Mouse (Mus musculus): ENCODE results near the gene Gm20219. TPM values are rescaled to one million over a fixed set of nuclear protein-coding genes. Genes with fewer than 3 reads are reported as not detected.
A peak's percentile ranks its signal among the peaks of the same experiment; 100 is the strongest.

The Gm20219 gene
- total and polyA plus RNA-seq, 3 experiments: 0.62 to 3.1 TPM; not detected in 1

GRCm38 (mm10) chr17:56547116-56547845 is 6.9 kb downstream of the Gm20219 start:
- Histone ChIP-seq H3K9ac (ENCODE audit: control insufficient read depth, low read depth, low read length, poor library complexity, severe bottlenecking) (no peak overlapping the region), H3K4me1 (ENCODE audit: control insufficient read depth in 1 of 2, insufficient read depth in 2 of 2, low read length in 2 of 2) (0 out of 4 replicates have a peak, but pooled peaks cover 0 to 4% of the 10 kb centered on the region in 2 experiments), H3K36me3 (ENCODE audit: control insufficient read depth in 1 of 2, insufficient read depth in 2 of 2, low read length in 2 of 2) (no peaks in the 10 kb centered on the region), H3K79me2 (ENCODE audit: control insufficient read depth, insufficient read depth, low read length, poor library complexity) (no peaks in the 10 kb centered on the region), H3K9me3 (replicated peaks; ENCODE audit: insufficient read depth, low read length) (no peaks in the 10 kb centered on the region), H3K4me3 (ENCODE audit: control insufficient read depth in 1 of 2, insufficient read depth in 1 of 2, low read depth in 2 of 2, low read length in 2 of 2) (no peak overlapping the region), H3K27me3 (ENCODE audit: control insufficient read depth in 1 of 2, insufficient read depth in 2 of 2, low read length in 2 of 2) (no peaks in the 10 kb centered on the region), H3K27ac (ENCODE audit: control insufficient read depth, low read depth, low read length) (no peak overlapping the region)
- DNase-seq (ENCODE audit: low read depth, low spot score): no peak
- TF ChIP-seq NRF1 (IDR thresholded peaks at IDR 0.05; ENCODE audit: insufficient read depth, low read depth, low read length, poor library complexity, severe bottlenecking) (no peak), MYB (IDR thresholded peaks at IDR 0.05; ENCODE audit: low read depth, low read length) (no peak), MAX (IDR thresholded peaks at IDR 0.05; ENCODE audit: low read length) (no peak), BHLHE40 (IDR thresholded peaks at IDR 0.05; ENCODE audit: borderline replicate concordance, low read depth, low read length) (no peak)

- Histone ChIP-seq H3K36me3 (ENCODE audit: control insufficient read depth in 1 of 2, insufficient read depth in 2 of 2, low read length in 2 of 2) (no peaks in the 10 kb centered on the region), H3K79me2 (ENCODE audit: control insufficient read depth, insufficient read depth, low read length, poor library complexity) (no peaks in the 10 kb centered on the region), H3K9ac (ENCODE audit: control insufficient read depth, low read depth, low read length, poor library complexity, severe bottlenecking) (no peak overlapping the region), H3K27ac (ENCODE audit: control insufficient read depth, low read depth, low read length) (no peak overlapping the region), H3K9me3 (replicated peaks; ENCODE audit: insufficient read depth, low read length) (no peaks in the 10 kb centered on the region), H3K27me3 (ENCODE audit: control insufficient read depth in 1 of 2, insufficient read depth in 2 of 2, low read length in 2 of 2) (no peaks in the 10 kb centered on the region), H3K4me3 (ENCODE audit: control insufficient read depth in 1 of 2, insufficient read depth in 1 of 2, low read depth in 2 of 2, low read length in 2 of 2) (no peak overlapping the region), H3K4me1 (ENCODE audit: control insufficient read depth in 1 of 2, insufficient read depth in 2 of 2, low read length in 2 of 2) (0 out of 4 replicates have a peak, but pooled peaks cover 0 to 4% of the 10 kb centered on the region in 2 experiments)
- DNase-seq (ENCODE audit: low read depth, low spot score): peak; percentile 29
- no peak for TF ChIP-seq MXI1 (IDR thresholded peaks at IDR 0.05; ENCODE audit: low read depth, low read length)
- peak in 1 of 2 experiments; percentile 42; a peak in 1 of 4 replicates for TF ChIP-seq POLR2A (IDR thresholded peaks at IDR 0.05; ENCODE audit: control insufficient read depth in 1 of 2, insufficient read depth in 1 of 2, low read depth in 1 of 2, low read length in 2 of 2, poor library complexity in 1 of 2)
Observed at GRCm38 (mm10) chr17:56546576-56546975, 7.6 kb downstream of the Gm20219 start.

- peaks cover 0 to 5% of the 10 kb centered on the region in 2 experiments; a peak in 1 of 4 replicates for H3K4me1 ChIP-seq (ENCODE audit: control insufficient read depth in 1 of 2, insufficient read depth in 2 of 2, low read length in 2 of 2)
- H3K36me3 ChIP-seq (ENCODE audit: control insufficient read depth in 1 of 2, insufficient read depth in 2 of 2, low read length in 2 of 2): no peaks in the 10 kb centered on the region
- no peaks in the 10 kb centered on the region for H3K27me3 ChIP-seq (ENCODE audit: control insufficient read depth in 1 of 2, insufficient read depth in 2 of 2, low read length in 2 of 2)
- no peak overlapping the region for H3K9ac ChIP-seq (ENCODE audit: control insufficient read depth, low read depth, low read length, poor library complexity, severe bottlenecking)
- DNase-seq (ENCODE audit: low read depth, low spot score): peak; percentile 77
- no peak overlapping the region for H3K4me3 ChIP-seq (ENCODE audit: control insufficient read depth in 1 of 2, insufficient read depth in 1 of 2, low read depth in 2 of 2, low read length in 2 of 2)
- no peak overlapping the region for H3K27ac ChIP-seq (ENCODE audit: control insufficient read depth, low read depth, low read length)
- H3K9me3 ChIP-seq (replicated peaks; ENCODE audit: insufficient read depth, low read length): no peaks in the 10 kb centered on the region
- no peaks in the 10 kb centered on the region for H3K79me2 ChIP-seq (ENCODE audit: control insufficient read depth, insufficient read depth, low read length, poor library complexity)
- TF ChIP-seq E2F4 (IDR thresholded peaks at IDR 0.05; ENCODE audit: borderline replicate concordance, low read depth, low read length) (no peak), CTCF (IDR thresholded peaks at IDR 0.05 in 2 of 3, conservative IDR thresholded peaks at IDR 0.05 in 1 of 3; ENCODE audit: control insufficient read depth in 1 of 3, insufficient read depth in 1 of 3, low read depth in 2 of 3, low read length in 3 of 3, poor library complexity in 1 of 3, severe bottlenecking in 1 of 3) (no peak), HCFC1 (IDR thresholded peaks at IDR 0.05; ENCODE audit: low read depth, low read length) (peak; percentile 91), GATA1 (IDR thresholded peaks at IDR 0.05; ENCODE audit: low read depth, low read length) (peak; percentile 68), NELFE (IDR thresholded peaks at IDR 0.05; ENCODE audit: low read depth, low read length) (no peak), MYB (IDR thresholded peaks at IDR 0.05; ENCODE audit: low read depth, low read length) (no peak), TBP (IDR thresholded peaks at IDR 0.05; ENCODE audit: low read depth, low read length) (no peak), USF2 (IDR thresholded peaks at IDR 0.05; ENCODE audit: borderline replicate concordance in 1 of 2, insufficient read depth in 1 of 2, low read depth in 1 of 2, low read length in 2 of 2) (no peak), SMC3 (IDR thresholded peaks at IDR 0.05; ENCODE audit: low read depth, low read length) (no peak), NRF1 (IDR thresholded peaks at IDR 0.05; ENCODE audit: insufficient read depth, low read depth, low read length, poor library complexity, severe bottlenecking) (no peak), ZMIZ1 (IDR thresholded peaks at IDR 0.05; ENCODE audit: low read depth, low read length) (no peak), MXI1 (IDR thresholded peaks at IDR 0.05; ENCODE audit: low read depth, low read length) (no peak), MYC (IDR thresholded peaks at IDR 0.05; ENCODE audit: low read depth, low read length) (no peak), UBTF (IDR thresholded peaks at IDR 0.05; ENCODE audit: borderline replicate concordance, insufficient read depth, low read depth, low read length) (no peak), EP300 (IDR thresholded peaks at IDR 0.05; ENCODE audit: low read depth in 1 of 2, low read length in 2 of 2) (no peak), POLR2A (IDR thresholded peaks at IDR 0.05; ENCODE audit: control insufficient read depth in 1 of 2, insufficient read depth in 1 of 2, low read depth in 1 of 2, low read length in 2 of 2, poor library complexity in 1 of 2) (no peak), CHD2 (IDR thresholded peaks at IDR 0.05; ENCODE audit: low read length) (no peak), CHD1 (IDR thresholded peaks at IDR 0.05; ENCODE audit: low read depth, low read length) (no peak), ZNF384 (IDR thresholded peaks at IDR 0.05; ENCODE audit: low read depth, low read length) (no peak), TCF12 (IDR thresholded peaks at IDR 0.05; ENCODE audit: low read depth, low read length) (0 out of 2 replicates have a peak, but pooled peaks have one; percentile 0), KAT2A (conservative IDR thresholded peaks at IDR 0.05; ENCODE audit: low read depth, low read length) (peak; percentile 44; the same call in 1 of the 2 replicates), BHLHE40 (IDR thresholded peaks at IDR 0.05; ENCODE audit: borderline replicate concordance, low read depth, low read length) (no peak)
Observed at GRCm38 (mm10) chr17:56545945-56546344, 8.2 kb downstream of the Gm20219 start.

All from MEL (cell line).